Mouse (Mus musculus) small intestine, adult 2 months (tissue): ENCODE data around the gene Rap1gap.

Experiments
- CTCF ChIP-seq: fragments of 200-500 bp; IDR thresholded peaks from 2 replicates; pipeline ENCODE4 v1.5.1; 2012; ENCODE audit warnings: low read depth, mild to moderate bottlenecking, control low read depth, inconsistent platforms, low read length, moderate library complexity, mixed read lengths; ENCODE audit not compliant: insufficient replicate concordance, insufficient read length; ENCODE audit errors: extremely low read depth
- POLR2A ChIP-seq: fragments of 200-500 bp; IDR thresholded peaks from 2 replicates; pipeline ENCODE4 v1.6.1; 2012; ENCODE audit warnings: low read depth, mild to moderate bottlenecking, control low read depth, inconsistent platforms, low read length, moderate library complexity

DNA sequence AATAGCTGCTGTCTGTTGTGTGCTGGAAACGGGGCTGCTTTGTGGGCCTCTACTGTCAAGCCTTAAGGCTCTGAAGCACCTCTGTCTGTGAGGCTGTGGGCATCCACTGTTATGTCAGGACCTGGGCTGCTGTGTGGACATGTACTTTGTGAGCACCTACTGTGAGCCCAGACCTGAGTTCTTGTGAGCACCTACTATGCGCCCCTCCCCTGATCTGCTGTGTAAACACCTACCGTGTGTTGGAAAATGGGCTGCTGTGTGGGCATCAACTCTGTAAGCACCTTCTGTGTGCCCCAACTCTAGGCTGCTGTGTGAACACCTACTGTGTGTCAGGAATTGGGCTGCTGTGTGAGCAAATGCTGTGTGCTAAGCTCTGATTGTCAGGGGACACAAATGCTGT is 57.7 kb downstream of the Rap1gap start:
- TF ChIP-seq POLR2A (no peak), CTCF (no peak)
